Comparison of ENCODE assay signal across 9 mouse cellular contexts in genomic region chr10:95103808-95104207, GRCm38 (mm10).
DNase-seq lines count a peak whose midpoint lies in the region; ATAC-seq lines count a peak whose summit lies in the region.
"Had no signal": no experiment of that assay in that cellular context is flagged by ENCODE, and none has a peak within 500 bp of the region (broad histone marks: within the 10 kb centered on the region; RNA-seq: fewer than 3 reads in every experiment).

No protein-coding gene starts in this region.

- H3K4me1 ChIP-seq in heart, embryonic 11.5 days (ENCODE audit: control insufficient read depth, insufficient read depth, low read length), result no peaks in the 10 kb centered on the region
- H3K4me1 ChIP-seq in midbrain, embryonic 14.5 days (ENCODE audit: control insufficient read depth, insufficient read depth, low read length), result peaks cover 10% of the 10 kb centered on the region; the same call in 1 of the 2 replicates
- H3K4me1 ChIP-seq in midbrain, embryonic 11.5 days (ENCODE audit: control insufficient read depth, insufficient read depth, low read length), result no peaks in the 10 kb centered on the region
- peaks cover 11% of the 10 kb centered on the region; the same call in 1 of the 2 replicates for H3K4me1 ChIP-seq in neural tube, embryonic 15.5 days

- no peak overlapping the region for H3K27ac ChIP-seq in heart, embryonic 11.5 days (ENCODE audit: low read depth, low read length)
- no peak overlapping the region for H3K27ac ChIP-seq in midbrain, embryonic 14.5 days (replicated peaks; ENCODE audit: low read depth, low read length)
- no peak overlapping the region for H3K27ac ChIP-seq in midbrain, embryonic 11.5 days (ENCODE audit: low read depth, low read length)
- H3K27ac ChIP-seq in neural tube, embryonic 15.5 days (replicated peaks), result no peak overlapping the region
- H3K27ac ChIP-seq: limb, embryonic 12.5 days had no signal

- H3K9me3 ChIP-seq in heart, embryonic 11.5 days (replicated peaks; ENCODE audit: control insufficient read depth, low read length), result no peaks in the 10 kb centered on the region
- H3K9me3 ChIP-seq in midbrain, embryonic 14.5 days (ENCODE audit: control insufficient read depth, low read length), result no peaks in the 10 kb centered on the region
- no peaks in the 10 kb centered on the region for H3K9me3 ChIP-seq in midbrain, embryonic 11.5 days (ENCODE audit: control insufficient read depth, low read length)
- H3K9me3 ChIP-seq in neural tube, embryonic 15.5 days (replicated peaks), result no peaks in the 10 kb centered on the region
- H3K9me3 ChIP-seq: limb, embryonic 12.5 days had no signal

- no peaks in the 10 kb centered on the region for H3K27me3 ChIP-seq in heart, embryonic 11.5 days (ENCODE audit: control insufficient read depth, insufficient read depth, low read length)
- H3K27me3 ChIP-seq in midbrain, embryonic 14.5 days (ENCODE audit: control insufficient read depth, insufficient read depth, low read length), result no peaks in the 10 kb centered on the region
- H3K27me3 ChIP-seq in midbrain, embryonic 11.5 days (ENCODE audit: control insufficient read depth, insufficient read depth, low read length), result no peaks in the 10 kb centered on the region
- H3K27me3 ChIP-seq in neural tube, embryonic 15.5 days (replicated peaks), result no peaks in the 10 kb centered on the region
- H3K27me3 ChIP-seq: limb, embryonic 12.5 days had no signal

- no peak for ATAC-seq in heart, embryonic 11.5 days (replicated peaks; ENCODE audit: insufficient number of reproducible peaks, low FRiP score, low TSS enrichment)
- ATAC-seq in midbrain, embryonic 14.5 days (ENCODE audit: low FRiP score, low TSS enrichment), result no peak
- ATAC-seq in midbrain, embryonic 11.5 days (ENCODE audit: low FRiP score), result no peak
- no peak for ATAC-seq in neural tube, embryonic 15.5 days (ENCODE audit: low FRiP score)

- no peak overlapping the region for H3K4me3 ChIP-seq in heart, embryonic 11.5 days (ENCODE audit: low read depth, low read length)
- no peak overlapping the region for H3K4me3 ChIP-seq in midbrain, embryonic 14.5 days (replicated peaks; ENCODE audit: low read depth, low read length)
- H3K4me3 ChIP-seq in midbrain, embryonic 11.5 days (ENCODE audit: low read depth, low read length), result no peak overlapping the region
- H3K4me3 ChIP-seq in neural tube, embryonic 15.5 days (replicated peaks), result no peak overlapping the region
- H3K4me3 ChIP-seq: limb, embryonic 12.5 days had no signal

- H3K36me3 ChIP-seq in heart, embryonic 11.5 days (ENCODE audit: control insufficient read depth, insufficient read depth, low read length), result no peaks in the 10 kb centered on the region
- no peaks in the 10 kb centered on the region for H3K36me3 ChIP-seq in midbrain, embryonic 14.5 days (ENCODE audit: control insufficient read depth, insufficient read depth, low read length)
- H3K36me3 ChIP-seq in midbrain, embryonic 11.5 days (ENCODE audit: control insufficient read depth, insufficient read depth, low read length), result no peaks in the 10 kb centered on the region
- H3K36me3 ChIP-seq in neural tube, embryonic 15.5 days, result no peaks in the 10 kb centered on the region
- H3K36me3 ChIP-seq: limb, embryonic 12.5 days had no signal

- no peak overlapping the region for H3K9ac ChIP-seq in heart, embryonic 11.5 days (ENCODE audit: low read depth, low read length)
- no peak overlapping the region for H3K9ac ChIP-seq in midbrain, embryonic 14.5 days (replicated peaks; ENCODE audit: low read length)
- H3K9ac ChIP-seq in midbrain, embryonic 11.5 days (ENCODE audit: low read length), result no peak overlapping the region
- H3K9ac ChIP-seq in neural tube, embryonic 15.5 days (replicated peaks), result no peak overlapping the region
- H3K9ac ChIP-seq: limb, embryonic 12.5 days had no signal

- H3K4me2 ChIP-seq in heart, embryonic 11.5 days, result no peak overlapping the region
- H3K4me2 ChIP-seq in midbrain, embryonic 14.5 days (ENCODE audit: low read length), result no peak overlapping the region
- no peak overlapping the region for H3K4me2 ChIP-seq in midbrain, embryonic 11.5 days
- H3K4me2 ChIP-seq in neural tube, embryonic 15.5 days, result no peak overlapping the region
- H3K4me2 ChIP-seq: limb, embryonic 12.5 days had no signal

- peak; percentile 33 to 57 for DNase-seq in heart, adult 18-20 months
- peak; percentile 50 for DNase-seq in midbrain, embryonic 14.5 days
- no peak for DNase-seq in midbrain, embryonic 11.5 days (ENCODE audit: low spot score, missing footprints)
- DNase-seq in cerebellum, postnatal 10 days, result peak; percentile 50 to 55
- DNase-seq in retina, embryonic 14.5 days (ENCODE audit: low spot score), result peak; percentile 33
- DNase-seq in neural tube, embryonic 10.5 days (ENCODE audit: extremely low spot score, low spot score), result no peak

Comparison
In these comparisons a context has a peak if more than half of its experiments do, and no peak if none do; other contexts are left out.
1. DNase-seq: peak in heart, adult 18-20 months (2 of 2), midbrain, embryonic 14.5 days (single experiment), cerebellum, postnatal 10 days (2 of 2) and retina, embryonic 14.5 days (single experiment); none in midbrain, embryonic 11.5 days (single experiment) and neural tube, embryonic 10.5 days (single experiment).